Mouse (Mus musculus) forebrain, embryonic 11.5 days (tissue): ENCODE data around the gene Fdxacb1. TPM values are rescaled to one million over a fixed set of nuclear protein-coding genes. Genes with fewer than 3 reads are reported as not detected.

Source experiments
- ATAC-seq: fragments of 200-750 bp; cut with Nextera tagmentation; replicated peaks from 2 replicates; pipeline ENCODE4 v1.8.0; 2017; ENCODE audit warnings: moderate TSS enrichment; ENCODE audit not compliant: low FRiP score
- DNase-seq: peaks from one replicate; pipeline ENCODE4 v3.0.0-alpha.2; 2017; ENCODE audit warnings: low spot score
- H3K27ac ChIP-seq: fragments of 300-500 bp; sonication (generic); 2 replicates; pipeline ENCODE4 v1.5.1; 2014; ENCODE audit warnings: low read depth, low read length
- H3K27me3 ChIP-seq: fragments of 300-500 bp; sonication (generic); 2 replicates; pipeline ENCODE4 v1.6.1; 2014; ENCODE audit warnings: mild to moderate bottlenecking, low read length, mixed read lengths; ENCODE audit not compliant: control insufficient read depth, insufficient read depth
- H3K36me3 ChIP-seq: fragments of 300-500 bp; sonication (generic); 2 replicates; pipeline ENCODE4 v1.6.1; 2014; ENCODE audit warnings: mild to moderate bottlenecking, low read length, moderate library complexity, mixed read lengths; ENCODE audit not compliant: control insufficient read depth, insufficient read depth
- H3K4me1 ChIP-seq: fragments of 300-500 bp; sonication (generic); replicated peaks from 2 replicates; pipeline ENCODE4 v1.6.1; 2014; ENCODE audit warnings: low read length, mixed read lengths; ENCODE audit not compliant: control insufficient read depth, insufficient read depth
- H3K4me2 ChIP-seq: fragments of 300-500 bp; sonication (generic); 2 replicates; pipeline ENCODE4 v1.6.1; 2014; ENCODE audit warnings: low read depth, mild to moderate bottlenecking, low read length, moderate library complexity, mixed read lengths; ENCODE audit not compliant: severe bottlenecking
- H3K4me3 ChIP-seq: fragments of 300-500 bp; sonication (generic); 2 replicates; pipeline ENCODE4 v1.5.1; 2014; ENCODE audit warnings: low read depth, low read length
- H3K9ac ChIP-seq: fragments of 300-500 bp; sonication (generic); 2 replicates; pipeline ENCODE4 v1.6.1; 2014; ENCODE audit warnings: low read length
- H3K9me3 ChIP-seq: fragments of 300-500 bp; sonication (generic); 2 replicates; pipeline ENCODE4 v1.6.1; 2016; ENCODE audit warnings: low read length, mixed read lengths; ENCODE audit not compliant: control insufficient read depth
- WGBS: fragments of 180-500 bp; shearing (Covaris S2); extraction: QIAGEN DNeasy Blood & Tissue Kit; methylation state at CpG from one replicate; pipeline ENCODE4 v1.1.7; 2014; 5-methylcytosine and 5-hydroxymethylcytosine counted together
- polyA plus RNA-seq: library from polyadenylated mRNA; unstranded; fragments of >200 nt; fragmentation: Nextera tagmentation; extraction: Ambion mirVana; gene quantifications from 2 replicates; pipeline ENCODE4 v1.2.1, GENCODE M21; 2014

Fdxacb1 gene
- polyA plus RNA-seq, 1 experiment from 2014 or later, result 12.6 TPM

GRCm38 (mm10) chr9:50775662-50776126, 7.7 kb downstream of the Fdxacb1 start:
- no peaks in the 10 kb centered on the region; the same call in 1 of the 2 replicates for H3K36me3 ChIP-seq
- peak overlapping the region; percentile 94 for H3K9ac ChIP-seq
- peaks cover 9% of the 10 kb centered on the region; the same call in 1 of the 2 replicates for H3K4me1 ChIP-seq
- ATAC-seq, result peak; percentile 76
- under 1% methylated on average over 30 of the region's 30 CpGs for WGBS
- H3K27me3 ChIP-seq, result no peaks in the 10 kb centered on the region
- H3K4me3 ChIP-seq, result peak overlapping the region; percentile 91
- DNase-seq, result no peak
- H3K27ac ChIP-seq, result peak overlapping the region; percentile 70; the same call in 1 of the 2 replicates
- H3K9me3 ChIP-seq, result no peaks in the 10 kb centered on the region
- peak overlapping the region; percentile 88 for H3K4me2 ChIP-seq

DNA sequence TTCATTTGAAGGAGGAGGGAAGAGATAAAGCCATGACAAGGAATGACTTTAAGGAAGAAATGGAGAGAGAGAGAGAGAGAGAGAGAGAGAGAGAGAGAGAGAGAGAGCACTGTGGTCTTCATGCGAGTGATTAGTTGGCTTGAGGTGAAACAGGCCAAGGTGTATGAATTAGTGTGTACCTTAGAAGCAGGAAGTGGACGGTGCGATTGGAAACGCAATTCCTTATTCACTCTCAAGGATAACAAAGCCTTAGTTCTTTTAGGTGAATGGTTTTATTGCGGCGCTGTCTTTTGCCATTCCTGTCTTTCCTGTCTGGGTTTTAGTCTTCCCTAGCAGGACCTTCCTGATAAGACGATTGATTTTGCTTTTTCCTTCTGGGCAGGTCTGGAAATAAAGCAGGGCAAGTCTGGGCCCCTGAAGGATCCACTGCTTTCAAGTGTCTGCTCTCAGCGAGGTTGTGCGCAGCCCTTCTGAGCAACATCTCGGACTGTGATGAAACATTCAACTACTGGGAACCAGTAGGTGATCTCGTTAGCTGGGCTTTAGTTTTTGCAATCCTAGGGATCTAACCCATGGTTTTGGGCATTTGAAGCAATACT, 8.2 kb downstream of the Fdxacb1 start:
- Histone ChIP-seq H3K4me1 (peaks cover 9% of the 10 kb centered on the region; the same call in 1 of the 2 replicates), H3K27me3 (no peaks in the 10 kb centered on the region), H3K36me3 (no peaks in the 10 kb centered on the region; the same call in 1 of the 2 replicates), H3K9me3 (no peaks in the 10 kb centered on the region), H3K4me2 (peak overlapping the region; percentile 88), H3K27ac (no peak overlapping the region), H3K9ac (peak overlapping the region; percentile 94), H3K4me3 (peak overlapping the region; percentile 91)
- WGBS, result 69% methylated on average over 11 of the region's 11 CpGs
- no peak for DNase-seq
- no peak for ATAC-seq

DNA sequence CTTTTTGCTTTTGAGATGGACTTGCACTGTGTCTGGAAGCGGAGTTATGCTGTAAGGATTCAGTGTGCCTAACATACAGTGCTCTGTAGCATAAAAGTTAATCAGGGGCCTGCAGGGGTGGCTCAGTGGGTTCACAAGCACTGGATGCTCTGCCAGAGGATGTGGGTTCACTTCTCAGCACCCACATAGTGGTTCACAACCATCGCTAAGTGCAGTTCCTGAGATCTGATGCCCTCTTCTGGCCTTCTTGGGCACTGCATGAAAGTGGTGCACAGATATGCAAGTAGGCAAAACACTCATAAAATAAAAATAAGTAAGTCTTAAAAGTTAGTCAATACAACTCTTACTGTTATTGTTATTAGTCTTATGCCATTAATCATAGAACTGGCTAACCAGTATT, 14.1 kb downstream of the Fdxacb1 start:
- no peak overlapping the region for H3K27ac ChIP-seq
- no peaks in the 10 kb centered on the region for H3K27me3 ChIP-seq
- H3K4me3 ChIP-seq, result no peak overlapping the region
- no peaks in the 10 kb centered on the region for H3K9me3 ChIP-seq
- WGBS, result 75% methylated on average over 2 of the region's 2 CpGs
- DNase-seq (peak; percentile 63), ATAC-seq (no peak)
- H3K4me2 ChIP-seq, result no peak overlapping the region
- H3K9ac ChIP-seq, result no peak overlapping the region
- peaks cover 13% of the 10 kb centered on the region for H3K36me3 ChIP-seq
- H3K4me1 ChIP-seq, result no peaks in the 10 kb centered on the region

DNA sequence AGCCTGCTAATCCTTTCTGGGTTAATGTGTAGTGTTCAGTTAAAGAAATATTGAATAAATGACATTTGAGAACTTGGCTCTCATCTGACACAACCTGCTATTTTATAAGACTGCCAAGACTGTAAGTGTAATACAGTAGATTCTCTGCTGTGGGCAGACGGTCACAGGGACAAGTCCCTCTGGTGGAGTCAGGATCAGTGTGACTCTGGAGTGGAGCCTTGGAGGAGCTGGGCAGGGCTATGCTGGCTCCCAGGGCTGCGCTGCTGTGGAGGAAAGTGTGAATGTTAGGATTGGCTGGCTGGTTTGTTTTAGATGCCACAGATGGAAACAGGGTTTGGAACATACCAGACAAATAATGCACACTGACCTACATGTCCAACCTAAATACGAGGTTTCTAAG, 27.2 kb downstream of the Fdxacb1 start:
- whole genome bisulfite sequencing, result 90% methylated on average over 3 of the region's 3 CpGs

DNA sequence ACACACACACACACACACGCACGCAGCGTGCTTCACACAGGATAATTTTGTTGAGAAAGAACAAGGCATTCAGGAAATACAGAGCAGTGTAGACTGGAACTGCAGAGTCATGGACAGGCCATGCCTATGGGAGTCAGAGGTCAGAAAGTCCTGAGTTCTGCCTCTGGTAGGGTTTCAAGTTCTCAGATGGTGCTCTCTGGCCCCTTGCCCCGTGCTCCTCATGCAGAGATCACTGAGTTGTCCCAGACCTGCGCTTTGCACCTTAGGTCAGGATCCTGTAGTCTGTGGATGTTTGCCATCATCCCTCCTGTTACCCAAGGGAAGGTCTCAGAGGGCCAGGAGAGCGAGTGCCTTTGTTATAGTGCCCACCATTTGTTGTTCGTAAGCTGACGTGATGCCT, 28.7 kb downstream of the Fdxacb1 start:
- Histone ChIP-seq H3K4me1 (no peaks in the 10 kb centered on the region), H3K9me3 (no peaks in the 10 kb centered on the region), H3K36me3 (no peaks in the 10 kb centered on the region), H3K27ac (no peak overlapping the region), H3K9ac (no peak overlapping the region), H3K4me2 (no peak overlapping the region), H3K4me3 (no peak overlapping the region), H3K27me3 (no peaks in the 10 kb centered on the region)
- DNase-seq (no peak), ATAC-seq (no peak)
- 94% methylated on average over 8 of the region's 8 CpGs for WGBS

More for the DNA sequence above, 27.2 kb downstream of the Fdxacb1 start:
- H3K9me3 ChIP-seq, result no peaks in the 10 kb centered on the region
- H3K4me2 ChIP-seq, result no peak overlapping the region
- H3K9ac ChIP-seq, result no peak overlapping the region
- H3K4me1 ChIP-seq, result no peaks in the 10 kb centered on the region
- DNase-seq (no peak), ATAC-seq (no peak)
- H3K27me3 ChIP-seq, result no peaks in the 10 kb centered on the region
- H3K27ac ChIP-seq, result no peak overlapping the region
- no peak overlapping the region for H3K4me3 ChIP-seq
- H3K36me3 ChIP-seq, result no peaks in the 10 kb centered on the region; the same call in 1 of the 2 replicates

DNA sequence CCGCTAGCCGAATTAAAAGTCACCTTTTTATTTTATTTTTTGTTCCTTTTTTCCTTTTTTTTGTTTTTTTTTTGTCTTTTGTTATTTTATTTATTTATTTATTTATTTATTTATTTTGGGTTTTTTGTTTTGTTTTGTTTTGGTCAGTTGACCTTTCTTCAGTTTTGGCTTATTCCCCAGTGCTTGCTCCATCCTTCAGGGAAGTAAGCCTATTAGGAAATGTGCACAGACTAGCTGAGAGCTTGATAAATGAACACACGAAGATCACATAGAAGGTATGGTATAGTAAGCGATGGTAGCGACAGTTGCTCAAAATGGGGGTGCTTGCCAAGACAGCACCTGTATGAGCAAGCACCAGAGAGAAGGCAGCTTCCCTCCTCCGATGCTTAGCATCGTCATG, 29.6 kb downstream of the Fdxacb1 start:
- Histone ChIP-seq H3K4me1 (no peaks in the 10 kb centered on the region), H3K27ac (no peak overlapping the region), H3K27me3 (no peaks in the 10 kb centered on the region), H3K4me3 (no peak overlapping the region), H3K36me3 (no peaks in the 10 kb centered on the region; the same call in 1 of the 2 replicates), H3K4me2 (no peak overlapping the region), H3K9me3 (no peaks in the 10 kb centered on the region), H3K9ac (no peak overlapping the region)
- ATAC-seq (no peak), DNase-seq (no peak)
- 92% methylated on average over 7 of the region's 7 CpGs for WGBS

DNA sequence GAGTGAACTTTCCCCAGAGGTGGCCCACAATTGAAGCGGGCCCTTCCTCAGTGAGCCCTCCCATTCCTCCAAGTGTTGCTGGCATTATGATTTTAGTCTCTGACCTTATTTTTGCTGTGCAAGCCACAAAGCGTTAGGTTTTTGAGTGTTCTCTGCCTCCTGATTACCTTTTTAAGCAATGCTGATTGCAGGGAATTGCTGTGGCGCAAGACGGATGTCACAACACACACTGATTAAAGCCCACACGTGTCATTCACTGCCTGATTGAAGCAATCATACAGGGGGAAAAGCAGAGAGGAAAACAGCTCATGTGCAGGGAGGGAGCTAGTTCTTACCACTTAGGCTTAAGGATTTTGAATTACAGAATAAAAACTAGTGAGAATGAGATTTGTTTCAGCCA, 30.3 kb downstream of the Fdxacb1 start:
- no peaks in the 10 kb centered on the region; the same call in 1 of the 2 replicates for H3K36me3 ChIP-seq

GRCm38 (mm10) chr9:50800985-50801384, 32.9 kb downstream of the Fdxacb1 start:
- no peak for DNase-seq
- H3K4me1 ChIP-seq, result no peaks in the 10 kb centered on the region
- H3K9me3 ChIP-seq, result no peaks in the 10 kb centered on the region
- no peak overlapping the region for H3K9ac ChIP-seq
- ATAC-seq, result no peak
- no peak overlapping the region for H3K4me3 ChIP-seq
- no peak overlapping the region for H3K27ac ChIP-seq
- H3K27me3 ChIP-seq, result no peaks in the 10 kb centered on the region
- H3K36me3 ChIP-seq, result no peaks in the 10 kb centered on the region; the same call in 1 of the 2 replicates
- WGBS, result 76% methylated on average over 2 of the region's 2 CpGs
- H3K4me2 ChIP-seq, result no peak overlapping the region

More for the DNA sequence above, 30.3 kb downstream of the Fdxacb1 start:
- Histone ChIP-seq H3K4me2 (no peak overlapping the region), H3K9ac (no peak overlapping the region), H3K4me3 (no peak overlapping the region), H3K4me1 (no peaks in the 10 kb centered on the region), H3K27me3 (no peaks in the 10 kb centered on the region), H3K9me3 (no peaks in the 10 kb centered on the region), H3K27ac (no peak overlapping the region)
- 86% methylated on average over 5 of the region's 5 CpGs for WGBS
- no peak for DNase-seq
- no peak for ATAC-seq
